Mouse (Mus musculus) right cerebral cortex, postnatal 25 days (tissue): ENCODE measurements around the gene Larp4.

Experiments used
- DNase-seq: peaks from one replicate; pipeline ENCODE4 v3.0.0; 2022

Gene Larp4

DNA sequence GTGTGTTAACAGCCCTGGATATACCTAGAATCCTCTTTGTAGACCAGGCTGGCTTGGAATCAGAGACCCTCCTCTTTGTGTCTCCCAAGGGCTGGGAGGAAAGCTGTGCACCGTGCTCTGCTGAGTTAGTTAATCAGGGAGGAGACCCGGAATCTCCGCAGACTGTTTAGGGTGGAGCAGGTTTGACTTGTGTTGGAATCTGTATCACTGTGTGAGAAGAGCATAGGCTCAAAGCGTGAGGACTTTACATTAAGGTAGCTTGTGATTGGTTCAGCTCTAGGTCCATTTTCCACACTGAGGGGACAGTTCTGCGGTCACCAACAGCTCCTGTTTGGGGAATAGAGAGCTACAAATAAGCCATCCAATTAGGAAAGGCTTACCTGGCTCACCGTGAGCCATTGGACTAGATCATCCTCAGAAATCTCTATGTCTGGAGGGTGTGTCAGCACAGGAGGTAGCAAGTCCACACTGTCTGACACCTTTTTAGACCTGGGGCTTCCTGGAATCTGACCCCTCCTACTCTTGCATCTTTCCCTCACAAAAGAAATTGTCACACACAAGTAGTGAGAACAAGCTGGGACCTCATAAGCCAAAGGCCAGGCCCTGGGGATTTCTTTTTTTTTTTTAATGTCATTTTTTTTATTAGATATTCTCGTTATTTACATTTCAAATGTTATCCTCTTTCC is 89.9 kb downstream of the Larp4 start:
- no peak for DNase-seq

- no peak for DNase-seq
Observed at GRCm38 (mm10) chr15:100060513-100061140, 90.8 kb downstream of the Larp4 start.

DNA sequence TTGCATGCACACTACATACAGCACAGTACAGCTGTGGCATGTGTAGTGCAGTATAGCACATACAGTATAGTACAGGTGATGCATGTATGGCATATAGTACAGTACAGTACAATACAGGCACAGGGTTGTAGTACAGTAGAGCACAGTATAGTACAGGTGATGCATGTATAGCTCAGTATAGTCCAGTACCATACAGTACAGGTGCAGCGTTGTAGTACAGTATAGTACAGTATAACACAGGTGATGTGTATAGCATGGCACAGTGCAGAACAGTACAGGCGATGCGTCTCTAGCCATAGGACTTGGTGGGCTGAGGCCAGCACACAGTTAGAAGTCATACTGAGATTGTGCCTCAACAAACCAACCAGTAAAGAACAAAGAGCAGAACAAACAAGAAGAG is 91.5 kb downstream of the Larp4 start:
- no peak for DNase-seq

- DNase-seq, result no peak
Observed at GRCm38 (mm10) chr15:100063229-100063773, 93.4 kb downstream of the Larp4 start.
